Mouse (Mus musculus): ENCODE measurements around the gene Tex52.

The Tex52 gene

GRCm38 (mm10) chr6:128375192-128375591 lies at the start of gene Tex52, which contains the start of gene Gm44596:
Tex52 (plus strand) TSS chr6:128375456.
Gm44596 (plus strand) TSS chr6:128375503.
- peak; percentile 49 for DNase-seq (ENCODE audit: low read depth, low spot score)

- DNase-seq (ENCODE audit: low read depth, low spot score): no peak
Observed at GRCm38 (mm10) chr6:128334397-128335124, 40.7 kb upstream of the Tex52 start.

- no peak for DNase-seq (ENCODE audit: low read depth, low spot score)
Observed at GRCm38 (mm10) chr6:128337467-128337866, 37.8 kb upstream of the Tex52 start.

- DNase-seq (ENCODE audit: low read depth, low spot score): no peak
Observed at GRCm38 (mm10) chr6:128338876-128339275, 36.4 kb upstream of the Tex52 start.

- no peak for DNase-seq (ENCODE audit: low read depth, low spot score)
Observed at GRCm38 (mm10) chr6:128341956-128342723, 33.1 kb upstream of the Tex52 start.

GRCm38 (mm10) chr6:128345623-128346022 lies 29.6 kb upstream of the Tex52 start:
- DNase-seq (ENCODE audit: low read depth, low spot score): no peak

GRCm38 (mm10) chr6:128346782-128347181 lies 28.5 kb upstream of the Tex52 start:
- no peak for DNase-seq (ENCODE audit: low read depth, low spot score)

GRCm38 (mm10) chr6:128349711-128350110 lies 25.5 kb upstream of the Tex52 start:
- no peak for DNase-seq (ENCODE audit: low read depth, low spot score)

- no peak for DNase-seq (ENCODE audit: low read depth, low spot score)
Observed at GRCm38 (mm10) chr6:128354140-128354539, 21.1 kb upstream of the Tex52 start.

- DNase-seq (ENCODE audit: low read depth, low spot score): no peak
Observed at GRCm38 (mm10) chr6:128355201-128355681, 20.0 kb upstream of the Tex52 start.

GRCm38 (mm10) chr6:128355726-128356416 lies 19.4 kb upstream of the Tex52 start, which contains the start of gene Tulp3:
Tulp3 (minus strand) TSS chr6:128355851.
- peak; percentile 92 for DNase-seq (ENCODE audit: low read depth, low spot score)

GRCm38 (mm10) chr6:128358999-128359398 lies 16.3 kb upstream of the Tex52 start:
- DNase-seq (ENCODE audit: low read depth, low spot score): no peak

- DNase-seq (ENCODE audit: low read depth, low spot score): no peak
Observed at GRCm38 (mm10) chr6:128361901-128362300, 13.4 kb upstream of the Tex52 start.

GRCm38 (mm10) chr6:128362381-128363006 lies 12.8 kb upstream of the Tex52 start, which contains the start of the genes Rhno1 and Foxm1:
Rhno1 (minus strand) TSS chr6:128362911.
Foxm1 (plus strand) TSS chr6:128362967.
- DNase-seq (ENCODE audit: low read depth, low spot score): no peak

GRCm38 (mm10) chr6:128363007-128363825 lies 12.0 kb upstream of the Tex52 start:
- DNase-seq (ENCODE audit: low read depth, low spot score): no peak

- no peak for DNase-seq (ENCODE audit: low read depth, low spot score)
Observed at GRCm38 (mm10) chr6:128364721-128365120, 10.5 kb upstream of the Tex52 start.

- no peak for DNase-seq (ENCODE audit: low read depth, low spot score)
Observed at GRCm38 (mm10) chr6:128366466-128366865, 8.8 kb upstream of the Tex52 start.

- DNase-seq (ENCODE audit: low read depth, low spot score): no peak
Observed at GRCm38 (mm10) chr6:128370040-128370439, 5.2 kb upstream of the Tex52 start.

- DNase-seq (ENCODE audit: low read depth, low spot score): no peak
Observed at GRCm38 (mm10) chr6:128376371-128377085, 1.3 kb downstream of the Tex52 start.

- DNase-seq (ENCODE audit: low read depth, low spot score): no peak
Observed at GRCm38 (mm10) chr6:128379636-128380035, 4.4 kb downstream of the Tex52 start.
